Mouse (Mus musculus) MEL (cell line): ENCODE data around the gene Yipf3.

Experiments
- CTCF ChIP-seq, 3 experiments: IDR thresholded peaks in 2 of 3; conservative IDR thresholded peaks in 1 of 3; 2 replicates each; pipeline ENCODE4 v1.5.1; 2011 to 2012; ENCODE audit warnings: low read length in 3 of 3, low read depth in 2 of 3, mild to moderate bottlenecking in 2 of 3, improper control_type of control experiment in 1 of 3, inconsistent platforms in 1 of 3, mixed read lengths in 1 of 3, moderate library complexity in 1 of 3; ENCODE audit not compliant: control insufficient read depth in 1 of 3, insufficient read depth in 1 of 3, poor library complexity in 1 of 3, severe bottlenecking in 1 of 3
- E2F4 ChIP-seq: IDR thresholded peaks from 2 replicates; pipeline ENCODE4 v1.6.1; 2011; ENCODE audit warnings: low read depth, low read length, improper control_type of control experiment, borderline replicate concordance
- ETS1 ChIP-seq: IDR thresholded peaks from 2 replicates; pipeline ENCODE4 v1.6.1; 2012; ENCODE audit warnings: low read depth, mild to moderate bottlenecking, inconsistent platforms, low read length, improper control_type of control experiment, moderate library complexity
- GATA1 ChIP-seq: IDR thresholded peaks from 2 replicates; pipeline ENCODE4 v1.6.1; 2011; ENCODE audit warnings: low read depth, low read length, improper control_type of control experiment
- TCF12 ChIP-seq: IDR thresholded peaks from 2 replicates; pipeline ENCODE4 v1.6.1; 2014; ENCODE audit warnings: low read depth, mild to moderate bottlenecking, inconsistent platforms, low read length, improper control_type of control experiment, moderate library complexity
- ZNF384 ChIP-seq: IDR thresholded peaks from 2 replicates; pipeline ENCODE4 v1.6.1; 2012; ENCODE audit warnings: low read depth, mild to moderate bottlenecking, inconsistent platforms, low read length, improper control_type of control experiment

DNA sequence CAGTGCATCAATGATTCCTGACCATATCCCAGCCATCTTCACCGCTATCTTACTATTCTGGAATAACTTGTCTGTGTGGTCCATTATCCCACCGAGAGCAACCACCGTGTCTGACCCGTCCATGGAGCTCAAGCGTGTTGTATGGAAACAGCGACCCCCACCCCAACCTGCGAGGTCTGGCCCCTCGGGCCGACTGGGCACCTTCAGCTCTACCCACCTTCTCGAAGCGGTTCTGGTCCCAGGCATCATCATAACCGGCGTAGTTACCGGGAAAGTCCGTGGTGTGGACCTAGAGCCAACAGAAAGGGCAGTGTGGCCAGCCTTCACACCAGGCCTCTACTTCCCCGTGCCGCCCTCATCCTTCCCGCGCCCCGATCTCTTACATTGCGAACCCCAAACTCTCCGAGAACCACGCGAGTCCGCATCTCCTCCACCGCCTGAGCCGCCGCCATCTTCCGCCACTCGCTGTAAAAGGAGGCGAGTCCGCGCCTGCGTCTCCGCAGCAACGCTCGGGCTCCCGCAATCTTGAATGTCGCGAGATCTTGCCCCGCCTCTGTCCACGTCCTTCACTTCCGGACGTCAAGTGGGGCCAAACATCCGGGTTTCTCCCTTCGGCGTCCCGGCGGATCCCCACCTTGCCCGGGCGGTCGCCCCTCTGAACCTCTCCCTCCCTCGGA lies at the start of gene Yipf3, which contains the start of gene Polr1c:
- TF ChIP-seq CTCF (IDR thresholded peaks at IDR 0.05 in 2 of 3, conservative IDR thresholded peaks at IDR 0.05 in 1 of 3; ENCODE audit: control insufficient read depth in 1 of 3, insufficient read depth in 1 of 3, low read depth in 2 of 3, low read length in 3 of 3, poor library complexity in 1 of 3, severe bottlenecking in 1 of 3), result no peak
- TF ChIP-seq GATA1, result no peak
- TF ChIP-seq ZNF384, result no peak
- TF ChIP-seq ETS1, result 0 out of 2 replicates have a peak, but pooled peaks have one; percentile 24
- TF ChIP-seq E2F4, result no peak
- peak; percentile 56 for TF ChIP-seq TCF12
